Mouse (Mus musculus) cortical plate, adult 2 months (tissue): ENCODE data around the gene Slc6a16. TPM values are rescaled to one million over a fixed set of nuclear protein-coding genes. Genes with fewer than 3 reads are reported as not detected.

Experiments used
- H3K27ac ChIP-seq: fragments of 200-500 bp; 2 replicates; pipeline ENCODE4 v1.5.1; 2012; ENCODE audit warnings: low read length, control low read depth, inconsistent platforms; ENCODE audit not compliant: insufficient read depth
- H3K4me1 ChIP-seq: fragments of 200-500 bp; 2 replicates; pipeline ENCODE4 v1.6.1; 2011; ENCODE audit warnings: low read length; ENCODE audit not compliant: control insufficient read depth, insufficient read depth
- H3K4me3 ChIP-seq: fragments of 200-500 bp; 2 replicates; pipeline ENCODE4 v1.5.1; 2011; ENCODE audit warnings: mild to moderate bottlenecking, low read length, control low read depth; ENCODE audit not compliant: insufficient read depth
- CTCF ChIP-seq: fragments of 200-500 bp; IDR thresholded peaks from 2 replicates; pipeline ENCODE4 v1.5.1; 2011; ENCODE audit warnings: mild to moderate bottlenecking, control low read depth, low read length; ENCODE audit not compliant: insufficient read depth; ENCODE audit errors: extremely low read depth
- POLR2A ChIP-seq: fragments of 200-500 bp; IDR thresholded peaks from 2 replicates; pipeline ENCODE4 v1.6.1; 2011; ENCODE audit warnings: mild to moderate bottlenecking, low read length, control low read depth; ENCODE audit not compliant: insufficient read depth; ENCODE audit errors: extremely low read depth
- polyA plus RNA-seq: library from polyadenylated mRNA; depleted of rRNA; stranded (reverse); fragments of >200 nt; gene quantifications from 2 replicates; pipeline ENCODE4 v1.2.3, GENCODE M21; 2012

Slc6a16 gene
- polyA plus RNA-seq, 1 experiment, result 2.1 TPM

- H3K27ac ChIP-seq, result no peak overlapping the region
- H3K4me1 ChIP-seq, result no peaks in the 10 kb centered on the region
- no peak for TF ChIP-seq CTCF
- H3K4me3 ChIP-seq, result no peak overlapping the region
Observed at GRCm38 (mm10) chr7:45272786-45273412, 32.0 kb downstream of the Slc6a16 start.

- Histone ChIP-seq H3K4me1 (no peaks in the 10 kb centered on the region), H3K4me3 (no peak overlapping the region), H3K27ac (no peak overlapping the region)
- TF ChIP-seq CTCF (no peak), POLR2A (no peak)
Observed at GRCm38 (mm10) chr7:45273672-45274071, 32.8 kb downstream of the Slc6a16 start.

GRCm38 (mm10) chr7:45277136-45277760, 36.4 kb downstream of the Slc6a16 start, which contains the start of gene Slc6a21:
Gene Slc6a21, plus strand, starts transcription at chr7:45277513.
- peak within 1 kb of the TSS; percentile 26; the same call in 1 of the 2 replicates for H3K4me3 ChIP-seq
- H3K4me1 ChIP-seq, result no peaks in the 10 kb centered on the region
- TF ChIP-seq POLR2A, result no peak
- TF ChIP-seq CTCF, result peak; percentile 55
- no peak within 1 kb of the TSS for H3K27ac ChIP-seq

GRCm38 (mm10) chr7:45286486-45286885, 45.6 kb downstream of the Slc6a16 start:
- Histone ChIP-seq H3K4me3 (no peak overlapping the region), H3K27ac (no peak overlapping the region), H3K4me1 (no peaks in the 10 kb centered on the region)
- TF ChIP-seq CTCF (no peak), POLR2A (no peak)

- H3K4me1 ChIP-seq, result no peaks in the 10 kb centered on the region; the same call in none of the 2 replicates
- H3K4me3 ChIP-seq, result no peak overlapping the region
- no peak for TF ChIP-seq POLR2A
- no peak for TF ChIP-seq CTCF
- no peak overlapping the region for H3K27ac ChIP-seq
Observed at GRCm38 (mm10) chr7:45296626-45297025, 55.7 kb downstream of the Slc6a16 start.

- Histone ChIP-seq H3K27ac (no peak overlapping the region), H3K4me3 (no peak overlapping the region), H3K4me1 (no peaks in the 10 kb centered on the region; the same call in none of the 2 replicates)
- TF ChIP-seq POLR2A, result no peak
- no peak for TF ChIP-seq CTCF
Observed at GRCm38 (mm10) chr7:45297563-45297962, 56.7 kb downstream of the Slc6a16 start.

GRCm38 (mm10) chr7:45299752-45300151, 58.9 kb downstream of the Slc6a16 start:
- no peak overlapping the region for H3K4me3 ChIP-seq
- TF ChIP-seq CTCF, result peak; percentile 97
- no peak for TF ChIP-seq POLR2A
- no peaks in the 10 kb centered on the region; the same call in none of the 2 replicates for H3K4me1 ChIP-seq
- no peak overlapping the region for H3K27ac ChIP-seq

GRCm38 (mm10) chr7:45300270-45300669, 59.4 kb downstream of the Slc6a16 start:
- Histone ChIP-seq H3K4me3 (no peak overlapping the region), H3K27ac (no peak overlapping the region)
- 0 out of 2 replicates have a peak, but pooled peaks have one; percentile 14 for TF ChIP-seq POLR2A
- peak; percentile 82 for TF ChIP-seq CTCF

GRCm38 (mm10) chr7:45302626-45303025, 61.7 kb downstream of the Slc6a16 start:
- no peak overlapping the region for H3K27ac ChIP-seq
- no peak overlapping the region for H3K4me3 ChIP-seq
- no peak for TF ChIP-seq POLR2A
- TF ChIP-seq CTCF, result no peak
- no peaks in the 10 kb centered on the region; the same call in 1 of the 2 replicates for H3K4me1 ChIP-seq

More at GRCm38 (mm10) chr7:45300270-45300669, 59.4 kb downstream of the Slc6a16 start:
- no peaks in the 10 kb centered on the region; the same call in none of the 2 replicates for H3K4me1 ChIP-seq

- no peaks in the 10 kb centered on the region for H3K4me1 ChIP-seq
- peak overlapping the region; percentile 26; the same call in 1 of the 2 replicates for H3K4me3 ChIP-seq
- no peak overlapping the region for H3K27ac ChIP-seq
- TF ChIP-seq POLR2A (no peak), CTCF (no peak)
Observed at GRCm38 (mm10) chr7:45304869-45305268, 64.0 kb downstream of the Slc6a16 start.
